Mouse (Mus musculus): ENCODE results near the gene Pigyl.

Pigyl gene

DNA sequence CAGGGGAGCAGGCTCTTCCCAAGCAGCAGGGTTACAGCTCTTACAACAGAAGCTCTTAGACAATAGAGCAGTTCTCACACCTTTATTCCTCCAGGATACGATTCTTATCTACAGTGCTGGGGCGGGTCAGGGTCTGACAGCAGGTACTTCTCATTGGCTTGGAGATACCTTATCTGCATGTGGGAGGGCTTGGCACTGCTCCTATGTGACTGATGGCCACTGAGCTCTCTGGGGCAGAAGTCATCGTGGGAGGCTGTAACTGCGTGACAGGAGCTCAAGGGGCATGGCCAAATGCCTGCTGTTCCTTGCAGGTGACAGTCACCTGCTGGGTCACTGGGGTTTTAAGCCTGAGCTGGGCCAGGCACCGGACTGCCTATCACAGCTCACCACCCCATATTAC, 39.8 kb downstream of the Pigyl start:
- DNase-seq (ENCODE audit: low spot score in 2 of 2) = no peak

Data from frontal cortex, postnatal 10 days (tissue).